Mouse (Mus musculus) frontal cortex, adult (tissue): ENCODE results near the gene Bbs1.
"Not testable (repeated sequence)": the region's sequence is repeated elsewhere in the genome, so short reads cannot be mapped to it uniquely, and the experiment has no call there.

Experiments used
- ATAC-seq: cut with Nextera tagmentation; 2 replicates; pipeline ENCODE4 v1.9.2; 2017; ENCODE audit warnings: mild to moderate bottlenecking, moderate library complexity, mixed read lengths; ENCODE audit not compliant: low TSS enrichment

Bbs1 gene

DNA sequence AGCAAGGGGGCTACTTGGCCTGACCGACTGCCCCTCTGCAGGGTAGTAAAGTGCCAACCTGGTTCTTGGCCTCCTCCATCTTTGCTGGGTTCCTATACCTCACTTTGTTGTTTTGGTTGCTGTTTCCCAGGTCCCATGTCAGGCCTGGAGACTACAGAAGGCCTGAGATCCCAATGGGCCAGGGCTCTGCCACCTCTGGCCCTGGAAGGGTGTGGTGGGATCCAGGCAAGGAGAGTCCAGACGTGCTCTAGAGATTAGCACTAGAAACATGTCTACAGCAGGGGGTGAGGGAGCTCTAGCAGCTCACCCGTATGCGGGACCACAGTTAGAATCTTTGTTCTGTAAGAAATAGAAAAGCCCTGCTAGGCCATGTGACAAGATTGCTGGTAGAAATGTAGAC lies 22.5 kb downstream of the Bbs1 start:
- ATAC-seq = no peak

DNA sequence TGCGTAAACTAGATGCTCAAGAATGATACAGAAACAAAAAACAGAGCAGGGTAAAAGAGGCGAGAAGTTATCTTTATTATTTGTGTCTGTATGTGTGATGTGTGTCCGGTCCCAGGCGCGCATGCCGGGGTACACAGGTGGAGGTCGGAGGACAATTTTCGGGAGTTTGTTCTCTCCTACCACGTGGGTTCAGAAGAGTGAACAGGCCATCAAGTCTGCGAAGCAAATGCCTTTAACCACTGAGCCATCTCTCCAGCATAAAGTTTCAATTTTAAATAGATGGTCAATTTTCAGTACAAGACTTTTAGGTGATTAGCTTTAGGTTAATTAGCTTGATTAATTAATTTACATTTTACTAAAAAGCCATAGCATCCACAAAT lies 27.1 kb downstream of the Bbs1 start:
- ATAC-seq = no peak

DNA sequence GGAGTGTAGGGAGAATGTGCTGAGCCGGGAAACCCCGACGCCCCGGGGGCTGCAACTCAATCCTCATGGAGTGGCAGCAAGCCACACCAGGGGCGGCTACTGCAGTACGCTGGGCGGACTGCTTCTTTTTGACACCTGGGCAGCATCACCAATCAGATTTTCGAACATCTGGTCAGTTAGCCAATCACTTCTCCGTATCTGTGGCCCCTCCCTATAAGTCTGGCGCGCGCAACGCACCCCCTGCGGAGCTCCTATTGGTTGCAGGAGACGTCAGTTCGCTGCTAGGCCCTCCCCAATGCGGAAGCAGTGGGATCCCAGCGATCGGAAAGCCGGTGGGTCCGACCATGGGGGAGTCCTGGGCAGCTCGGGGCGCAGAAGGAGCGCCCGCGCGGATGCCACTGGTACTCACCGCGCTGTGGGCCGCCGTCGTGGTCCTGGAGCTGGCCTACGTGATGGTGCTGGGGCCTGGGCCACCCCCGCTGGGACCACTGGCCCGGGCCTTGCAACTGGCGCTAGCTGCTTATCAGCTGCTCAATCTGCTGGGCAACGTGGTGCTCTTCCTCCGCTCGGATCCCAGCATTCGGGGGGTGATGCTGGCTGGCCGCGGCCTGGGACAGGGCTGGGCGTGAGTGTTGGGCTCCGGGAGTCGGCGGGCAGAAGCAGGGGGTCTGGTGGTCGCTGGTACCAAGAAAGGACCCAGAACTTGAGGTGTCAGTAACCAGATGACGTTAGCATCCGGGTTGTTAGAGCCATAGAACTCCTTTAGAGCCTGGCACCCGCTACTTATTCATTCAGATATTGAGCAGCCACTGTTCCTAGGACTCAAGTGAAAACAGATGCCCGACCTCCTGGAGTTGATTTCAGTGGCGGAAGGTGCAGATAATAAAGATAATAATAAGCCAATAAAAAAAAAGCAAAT lies 27.8 kb downstream of the Bbs1 start, which contains the start of gene Zdhhc24:
Gene Zdhhc24, plus strand, starts transcription at position 264 of the 919 bp plus-strand sequence.
- ATAC-seq = peak; percentile 99

- no peak for ATAC-seq
These were observed 28.6 kb downstream of the Bbs1 start, which contains the start of gene Actn3 for GRCm38 (mm10) chr19:4877785-4878184. Gene Actn3, minus strand, starts transcription at chr19:4877909.

GRCm38 (mm10) chr19:4876755-4877154 lies 29.7 kb downstream of the Bbs1 start:
- ATAC-seq = no peak

- ATAC-seq = no peak
These were observed 30.2 kb downstream of the Bbs1 start for GRCm38 (mm10) chr19:4876241-4876640.

DNA sequence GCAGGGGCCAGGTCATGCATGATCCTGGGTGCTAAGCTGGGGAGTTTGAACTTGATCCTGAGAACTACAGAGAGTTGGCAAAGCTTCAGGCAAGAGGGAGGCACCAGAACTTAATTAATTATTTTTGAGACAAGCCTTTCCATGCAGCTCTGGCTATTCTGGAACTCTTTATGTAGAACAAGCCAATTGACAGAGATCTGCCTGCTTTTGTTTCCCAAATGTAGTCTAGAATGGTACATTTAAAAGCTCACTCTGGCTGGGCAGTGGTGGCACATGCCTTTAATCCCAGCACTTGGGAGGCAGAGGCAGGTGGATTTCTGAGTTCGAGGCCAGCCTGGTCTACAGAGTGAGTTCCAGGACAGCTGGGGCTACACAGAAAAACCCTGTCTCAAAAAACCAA lies 31.8 kb downstream of the Bbs1 start:
- ATAC-seq = not testable (repeated sequence)

GRCm38 (mm10) chr19:4865147-4865546 lies 41.3 kb downstream of the Bbs1 start:
- ATAC-seq = no peak

GRCm38 (mm10) chr19:4863048-4863447 lies 43.4 kb downstream of the Bbs1 start:
- no peak for ATAC-seq

DNA sequence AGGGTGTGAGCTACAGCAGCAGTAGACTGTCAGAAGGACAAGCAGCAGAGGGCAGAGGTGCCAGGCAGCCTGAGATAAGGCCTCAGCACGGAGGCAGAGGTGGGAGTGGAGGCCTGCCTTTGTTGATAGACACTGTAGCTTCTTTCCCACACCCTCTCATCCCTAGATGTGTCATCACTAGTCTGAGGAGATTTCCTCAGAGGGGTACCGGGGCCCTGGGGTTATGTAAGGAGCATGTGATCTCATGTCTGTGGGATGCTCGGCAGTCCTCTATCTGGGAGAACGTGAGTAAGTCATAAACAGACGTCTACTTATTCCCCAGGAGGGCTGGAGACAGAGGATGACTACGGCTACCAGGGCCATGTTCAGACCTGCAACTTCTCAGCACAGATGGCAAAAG lies 47.3 kb downstream of the Bbs1 start:
- ATAC-seq = peak; percentile 35; the same call in 1 of the 2 replicates

GRCm38 (mm10) chr19:4855951-4856350 lies 50.5 kb downstream of the Bbs1 start:
- no peak for ATAC-seq

GRCm38 (mm10) chr19:4855470-4855820 lies 51.0 kb downstream of the Bbs1 start:
- ATAC-seq = peak; percentile 27; the same call in 1 of the 2 replicates

DNA sequence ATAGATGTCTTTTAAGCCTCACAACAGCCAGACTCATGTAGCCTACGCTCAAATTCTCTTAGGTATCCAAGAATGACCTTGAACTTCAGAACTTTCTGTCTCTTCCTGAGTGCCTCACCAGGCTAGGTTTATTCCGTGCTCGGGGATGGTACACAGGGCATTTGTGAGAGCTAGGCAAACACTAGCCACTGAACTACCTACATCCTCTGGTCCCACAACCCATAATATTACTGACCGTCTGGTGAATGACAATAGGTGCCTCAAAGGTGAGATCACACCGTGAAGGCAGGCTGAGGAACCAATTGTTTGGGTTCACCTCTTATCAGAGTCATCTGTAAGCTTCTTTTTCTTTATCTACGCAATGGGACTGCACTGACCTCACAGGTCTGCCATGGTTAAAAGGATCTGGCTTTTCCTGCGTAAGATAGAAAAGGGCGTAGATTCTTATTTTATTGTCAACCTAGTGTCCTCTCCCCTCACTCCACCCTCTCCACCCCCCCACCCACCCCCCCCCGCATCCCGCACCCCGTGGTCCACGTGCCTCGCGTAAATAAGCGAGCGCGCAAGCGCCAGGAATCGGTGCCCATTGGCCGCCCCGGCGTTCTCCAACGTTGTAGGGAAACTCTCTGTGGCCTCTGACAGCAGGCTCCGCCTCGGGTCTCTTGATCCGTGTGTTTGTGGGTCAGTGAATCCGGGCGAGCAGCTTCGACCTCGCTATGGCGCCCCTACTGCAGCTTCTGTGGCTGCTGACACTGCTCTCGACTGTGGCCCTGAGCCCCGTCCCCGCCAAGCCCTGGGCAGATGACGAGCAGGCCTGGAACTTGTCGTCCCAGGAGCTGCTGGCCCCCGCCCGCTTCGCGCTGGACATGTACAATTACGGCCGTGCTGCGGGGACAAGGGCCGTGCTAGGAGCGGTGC lies 51.6 kb downstream of the Bbs1 start, which contains the start of gene Ctsf:
Gene Ctsf, plus strand, starts transcription at position 579 of the 918 bp plus-strand sequence.
- ATAC-seq = peak; percentile 95

- no peak for ATAC-seq
These were observed 56.1 kb downstream of the Bbs1 start for GRCm38 (mm10) chr19:4850281-4850680.

DNA sequence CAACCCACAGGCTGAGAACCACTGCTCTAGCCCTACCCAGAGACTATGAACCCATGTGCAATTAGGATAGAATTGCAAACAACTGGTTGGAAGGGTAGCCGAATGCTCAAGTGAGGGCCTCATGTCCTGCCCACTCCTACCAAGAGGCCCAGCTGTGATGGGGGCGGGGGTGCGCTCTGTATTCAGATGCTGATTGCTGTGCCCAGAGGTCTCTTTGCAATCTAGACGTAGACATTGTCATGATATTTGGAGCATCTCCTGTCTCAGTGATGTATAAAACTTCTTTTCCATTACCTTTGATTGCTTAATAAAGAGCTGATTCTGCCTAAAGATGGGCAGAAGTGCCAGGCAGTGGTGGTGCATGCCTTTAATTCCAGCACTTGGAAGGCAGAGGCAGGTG lies 56.6 kb downstream of the Bbs1 start:
- no peak for ATAC-seq

DNA sequence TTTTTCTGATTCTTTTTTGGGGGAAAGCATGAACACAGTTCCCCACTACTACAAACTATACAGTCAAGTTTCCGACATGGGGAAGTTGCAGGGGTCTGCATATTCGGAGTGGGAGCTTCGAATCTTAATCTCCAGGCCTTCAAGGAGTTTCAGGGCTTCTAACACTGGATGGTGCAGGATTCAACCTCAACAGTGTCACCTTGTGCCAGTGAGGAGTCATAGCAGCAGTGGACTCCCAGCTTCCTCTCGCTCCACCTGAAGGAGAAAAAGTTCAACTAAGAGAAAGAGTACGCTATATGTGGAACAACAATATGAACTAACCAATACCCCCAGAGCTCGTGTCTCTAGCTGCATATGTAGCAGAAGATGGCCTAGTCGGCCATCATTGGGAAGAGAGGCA lies 58.9 kb downstream of the Bbs1 start:
- ATAC-seq = peak; percentile 52; the same call in 1 of the 2 replicates

DNA sequence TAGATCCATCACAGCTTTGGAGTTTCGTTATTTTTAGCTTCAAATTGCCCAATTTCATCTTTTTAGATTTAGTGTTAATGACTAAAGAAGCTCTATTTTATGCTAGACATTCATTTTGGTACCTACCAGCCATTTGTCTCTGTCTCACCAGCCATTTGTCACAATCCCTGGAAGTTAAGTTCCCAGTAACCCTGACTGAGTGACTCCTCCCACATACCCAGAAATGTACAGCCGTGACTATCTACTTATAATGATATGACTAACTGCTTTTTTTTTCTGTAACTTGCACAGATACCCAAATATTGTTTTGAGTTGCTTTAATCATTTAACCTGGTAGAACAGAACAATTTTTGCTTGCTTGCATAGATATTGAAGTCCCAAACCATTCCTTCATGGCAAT lies 60.6 kb downstream of the Bbs1 start:
- no peak for ATAC-seq

DNA sequence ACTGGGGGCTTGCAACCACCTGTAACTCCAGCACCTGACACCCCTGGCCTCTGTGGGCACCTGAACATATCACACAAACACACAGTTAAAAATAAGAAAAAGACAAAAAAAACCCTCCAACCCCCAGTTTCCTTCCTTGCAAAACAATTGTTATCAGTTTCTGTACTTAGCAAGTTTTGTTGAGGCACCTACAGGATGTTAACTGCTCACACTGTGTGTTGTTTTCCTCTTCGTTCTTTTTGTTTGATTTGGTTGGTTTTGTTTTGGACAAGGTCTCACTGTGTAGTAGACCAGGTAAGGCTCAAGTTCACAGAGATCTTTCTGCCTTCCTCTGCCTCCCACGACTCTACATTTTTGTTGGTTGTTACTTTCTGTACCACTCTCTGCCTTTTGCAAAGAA lies 63.8 kb downstream of the Bbs1 start:
- no peak for ATAC-seq

- ATAC-seq = no peak
These were observed 65.6 kb downstream of the Bbs1 start for GRCm38 (mm10) chr19:4840848-4841247.

GRCm38 (mm10) chr19:4839149-4839548 lies 67.3 kb downstream of the Bbs1 start, which contains the start of the genes Ccs and Ccdc87:
Gene Ccs, minus strand, starts transcription at chr19:4839332.
Gene Ccdc87, plus strand, starts transcription at chr19:4839366.
- peak; percentile 99 for ATAC-seq

- ATAC-seq = no peak
These were observed 67.8 kb downstream of the Bbs1 start for GRCm38 (mm10) chr19:4838526-4839140.

DNA sequence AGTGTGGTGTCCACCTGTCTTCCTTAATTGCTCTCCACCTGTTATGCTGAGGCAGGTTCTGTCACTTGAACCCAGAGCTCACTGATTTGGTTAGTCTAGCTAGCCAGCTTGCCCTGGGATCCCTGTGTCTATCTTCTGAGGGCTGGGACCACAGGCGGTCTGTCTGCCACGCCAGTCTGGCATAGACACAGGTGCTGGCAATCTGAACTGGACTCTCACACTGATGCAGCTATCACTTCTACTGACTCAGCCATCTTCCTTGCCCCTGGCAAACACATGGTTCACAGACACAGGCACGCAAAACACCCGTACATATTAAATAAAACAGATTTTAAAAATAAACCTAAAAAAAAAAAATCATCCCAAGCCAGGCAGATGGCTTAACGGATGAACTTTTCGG lies 69.4 kb downstream of the Bbs1 start:
- ATAC-seq = no peak
